Mouse (Mus musculus) thymus, postnatal 25 days (tissue): Measurements from ENCODE around the gene Serac1.
A peak's percentile ranks its signal among the peaks of the same experiment; 100 is the strongest.

ENCODE experiments used
- DNase-seq: peaks from one replicate; pipeline ENCODE4 v3.0.0; 2022

The Serac1 gene

DNA sequence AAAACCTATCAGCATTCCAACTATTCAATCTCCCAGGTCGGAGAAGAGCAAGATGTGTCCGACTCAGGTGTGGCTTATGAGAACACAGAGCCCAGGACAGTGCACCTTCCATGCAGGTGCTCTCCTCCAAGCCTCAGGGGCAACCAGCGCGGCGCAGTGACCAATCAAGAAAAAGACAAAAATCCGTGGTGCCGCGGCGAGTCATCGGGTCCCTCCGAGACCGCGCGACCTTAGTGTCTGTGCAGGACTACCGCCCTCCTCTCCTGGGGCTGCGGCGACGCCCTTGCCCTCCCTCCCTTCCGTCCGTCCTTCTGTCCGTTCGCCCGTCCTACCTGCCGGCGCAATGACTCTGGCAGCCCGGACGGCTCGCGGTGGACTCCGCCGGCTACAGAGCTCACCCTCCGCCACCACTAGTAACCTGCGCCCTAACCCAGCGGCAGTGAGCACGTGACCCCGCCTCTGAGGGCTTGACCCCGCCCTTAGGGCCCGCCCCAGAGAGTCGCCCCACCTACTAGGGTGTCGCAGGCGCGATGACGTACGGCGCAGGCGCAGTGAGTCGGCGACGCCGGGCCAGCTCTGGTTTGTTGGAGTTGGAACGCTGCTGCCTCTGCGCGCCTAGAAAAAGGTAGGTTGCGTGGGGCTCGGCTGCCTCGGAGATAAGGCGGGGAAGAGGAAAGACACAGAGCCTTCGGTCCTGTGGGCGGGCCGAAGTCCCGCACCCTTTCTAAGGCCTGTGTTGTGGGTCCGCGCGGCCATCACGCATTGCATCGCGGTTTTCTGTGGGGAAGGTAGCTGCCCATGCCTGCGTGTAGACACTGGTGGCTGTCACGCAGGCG lies at the start of gene Serac1, which contains the start of gene Gtf2h5:
Gene Serac1, minus strand, starts transcription at position 455 of the 836 bp plus-strand sequence.
Gene Gtf2h5, plus strand, starts transcription at position 500 of the 836 bp plus-strand sequence.
- peak; percentile 99 for DNase-seq

DNA sequence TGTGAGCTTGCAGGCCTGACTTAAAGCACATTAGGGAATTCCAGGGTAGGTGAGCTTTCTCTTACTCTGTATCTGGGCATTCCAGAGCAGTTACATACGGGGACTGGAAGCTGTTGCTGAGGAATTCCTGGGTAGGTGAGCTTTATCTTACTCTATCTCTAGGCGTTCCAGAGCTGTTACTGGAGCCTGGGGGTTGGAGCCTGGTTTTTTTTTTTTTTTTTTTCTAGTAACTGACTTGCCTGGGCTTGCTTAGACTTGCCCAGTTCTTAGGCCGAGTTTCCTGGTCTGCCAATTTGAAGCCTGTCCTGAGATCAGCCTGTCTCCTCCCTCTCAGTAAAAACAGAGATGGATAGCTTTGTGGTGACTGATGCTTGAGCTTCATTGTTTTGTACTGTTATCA lies 48.5 kb upstream of the Serac1 start:
- DNase-seq, result no peak

DNA sequence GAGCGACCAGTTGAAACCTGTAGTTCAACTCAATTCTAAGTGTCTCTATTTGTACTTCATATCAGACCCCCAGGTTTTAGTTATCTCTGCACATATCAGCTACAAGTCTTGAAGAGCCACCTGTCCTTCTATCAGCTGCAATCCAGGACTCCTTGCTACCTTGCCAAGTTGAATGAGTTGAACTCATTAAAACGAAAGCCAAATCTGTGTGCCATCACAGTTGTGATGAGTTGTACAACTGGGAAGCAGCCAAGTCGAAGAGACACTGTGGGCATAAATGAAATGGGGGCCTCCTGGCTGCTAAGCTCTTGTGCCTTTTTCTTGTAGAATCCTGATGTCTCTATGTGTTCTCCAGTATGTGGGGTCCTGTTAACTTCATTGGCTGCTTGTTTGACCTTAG lies 45.9 kb upstream of the Serac1 start:
- DNase-seq, result no peak

DNA sequence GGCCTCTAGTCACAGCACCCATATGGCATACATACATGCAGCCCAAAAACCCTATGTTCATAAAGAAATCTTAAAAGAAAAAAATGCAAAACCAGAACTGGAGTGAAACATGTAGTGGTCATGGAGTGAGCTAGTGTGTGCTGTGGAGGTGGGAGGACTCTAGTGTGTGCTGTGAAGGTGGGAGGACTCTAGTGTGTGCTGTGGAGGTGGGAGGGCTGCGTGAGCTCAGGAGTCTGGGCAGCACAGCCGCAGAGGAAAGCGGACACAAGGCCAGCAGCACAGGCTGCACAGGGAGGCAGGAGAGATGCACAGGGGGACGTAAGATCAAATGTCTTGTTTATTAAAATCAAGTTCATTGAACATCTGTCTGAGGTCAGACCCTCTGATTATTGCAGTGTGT lies 44.2 kb upstream of the Serac1 start:
- no peak for DNase-seq

DNA sequence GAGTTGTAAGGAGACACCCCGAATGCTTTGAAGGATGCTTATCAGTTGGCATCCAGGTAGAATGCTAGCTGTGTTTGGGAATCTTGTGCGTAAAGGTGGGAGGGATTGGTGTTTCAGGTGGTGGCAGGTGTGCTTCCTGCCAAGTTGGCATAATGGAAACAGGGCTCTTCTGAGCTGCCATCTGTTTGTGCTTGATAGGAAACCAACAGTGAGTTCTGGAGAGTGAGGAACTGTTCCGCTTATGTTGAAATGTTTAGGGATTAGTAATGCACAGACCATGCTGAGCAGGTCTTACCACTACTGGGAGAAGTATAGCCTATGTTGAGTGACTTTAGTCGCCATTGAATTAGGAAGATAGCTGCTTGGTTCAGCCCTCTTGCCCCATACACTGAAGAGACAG lies 39.3 kb upstream of the Serac1 start:
- no peak for DNase-seq

DNA sequence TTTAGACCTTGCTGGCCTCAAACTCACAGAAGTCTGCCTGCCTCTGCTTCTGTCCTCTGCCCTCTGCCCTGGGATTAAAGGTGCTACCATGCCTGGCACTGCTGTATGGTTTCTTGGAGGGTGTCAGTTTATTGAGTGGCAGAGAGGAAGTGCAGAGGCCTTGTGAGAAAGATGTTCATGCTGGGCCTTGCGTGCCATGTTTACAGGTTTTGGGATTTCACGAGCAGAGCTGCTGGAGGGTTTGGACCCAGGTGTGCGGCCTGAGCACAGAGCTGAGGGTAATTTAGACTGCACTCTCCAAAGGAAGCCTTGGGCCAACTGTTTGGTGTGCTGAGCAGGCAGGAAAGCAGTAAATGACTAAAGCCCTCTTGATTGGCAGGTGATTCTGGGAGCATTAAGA lies 38.4 kb upstream of the Serac1 start:
- no peak for DNase-seq

DNA sequence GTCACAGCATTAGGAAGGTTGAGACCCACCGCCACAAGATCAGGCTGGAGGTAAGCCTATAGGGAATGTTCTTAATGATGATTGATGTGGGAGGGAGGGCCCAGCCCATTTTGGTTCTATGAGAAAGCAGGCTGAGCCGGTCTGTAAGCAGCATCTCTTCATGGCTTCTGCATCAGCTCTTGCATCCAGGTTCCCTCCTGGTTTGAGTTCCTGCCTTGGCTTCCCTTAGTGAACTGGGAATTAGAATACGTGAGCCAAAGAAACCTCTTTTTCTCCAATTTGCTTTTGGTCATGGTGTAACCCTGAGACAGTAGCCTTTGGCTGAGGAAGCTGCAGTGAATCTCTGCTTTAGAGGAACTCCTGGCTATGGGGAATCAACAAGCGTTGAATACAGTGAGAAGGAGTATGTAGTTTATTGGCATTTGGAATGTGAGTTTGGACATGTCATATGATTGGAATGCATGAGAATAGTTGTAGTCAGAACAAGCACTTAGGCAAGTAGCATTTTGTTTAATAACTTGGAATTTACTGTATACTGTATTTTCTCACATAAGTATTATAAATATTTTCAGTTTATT lies 37.7 kb upstream of the Serac1 start:
- no peak for DNase-seq

DNA sequence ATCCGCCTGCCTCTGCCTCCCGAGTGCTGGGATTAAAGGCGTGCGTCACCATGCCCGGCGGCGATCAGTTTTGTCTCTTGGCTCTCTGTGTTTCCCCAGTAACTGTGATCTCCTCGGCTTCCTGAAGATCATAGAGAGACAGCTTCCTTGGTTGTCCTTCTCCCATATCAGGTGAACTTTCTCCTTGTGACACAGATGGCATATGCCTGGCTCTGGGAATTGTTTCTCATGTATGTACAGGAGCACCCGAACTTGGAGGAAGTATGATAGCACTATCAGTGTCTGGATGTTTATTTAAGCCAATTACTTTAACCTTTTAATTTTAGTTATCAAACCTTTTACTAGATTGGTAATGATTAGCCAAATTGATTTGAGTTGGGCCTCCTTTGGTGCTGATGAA lies 35.5 kb upstream of the Serac1 start:
- no peak for DNase-seq

DNA sequence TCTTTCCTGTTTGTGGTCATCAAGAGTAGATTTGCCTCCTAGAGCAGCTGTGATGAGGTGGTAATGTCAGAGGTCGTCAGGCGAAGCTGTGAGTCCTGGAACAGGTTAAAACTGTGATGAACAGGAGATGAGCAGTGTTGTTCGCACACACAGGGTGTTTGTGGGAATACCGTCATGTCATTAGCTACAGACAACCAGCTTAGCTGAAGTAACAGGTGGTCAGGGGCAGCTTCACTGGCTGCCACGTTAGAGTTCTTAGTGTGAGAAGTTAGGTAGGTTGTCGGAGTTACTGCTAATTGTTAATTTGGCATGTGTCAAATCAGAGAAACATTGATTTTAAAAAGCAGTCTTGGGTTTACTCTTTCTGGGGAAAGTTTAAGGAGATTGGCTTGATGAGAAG lies 34.1 kb upstream of the Serac1 start:
- no peak for DNase-seq

DNA sequence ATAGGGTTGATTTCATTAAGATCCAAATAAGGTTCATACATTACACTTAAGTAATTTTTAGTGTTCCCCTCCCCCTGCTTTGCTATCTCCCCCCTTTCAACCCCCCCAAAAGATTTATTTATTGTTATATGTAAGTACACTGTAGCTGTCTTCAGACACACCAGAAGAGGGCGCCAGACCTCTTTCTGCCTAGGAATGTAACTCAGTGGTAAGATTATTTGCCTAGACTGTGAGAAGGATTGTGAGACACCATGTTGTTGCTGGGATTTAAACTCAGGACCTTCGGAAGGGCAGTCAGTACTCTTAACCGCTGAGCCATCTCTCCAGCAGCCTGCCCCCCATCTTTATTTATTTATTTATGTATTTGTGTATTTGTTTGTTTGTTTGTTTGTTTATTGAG lies 31.4 kb upstream of the Serac1 start:
- DNase-seq, result no peak

DNA sequence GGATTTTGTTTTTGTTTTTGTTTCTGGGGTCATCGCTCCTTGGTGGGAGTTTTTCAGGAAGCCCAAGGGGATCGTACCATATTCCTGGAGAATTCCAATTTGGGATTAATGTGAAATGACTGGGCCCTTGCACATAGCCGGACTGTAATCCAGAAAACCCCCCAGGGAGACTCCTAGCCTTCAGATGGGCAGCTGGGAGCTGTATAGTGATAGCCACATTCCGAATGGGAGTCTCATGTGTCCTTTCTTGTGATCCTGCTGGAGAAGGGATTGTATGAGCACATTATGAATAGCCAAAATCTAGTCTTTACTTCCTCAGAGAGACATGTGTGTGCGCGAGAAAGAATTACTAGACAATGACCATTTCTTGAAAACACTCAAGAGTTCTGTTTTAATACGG lies 28.6 kb upstream of the Serac1 start:
- no peak for DNase-seq

DNA sequence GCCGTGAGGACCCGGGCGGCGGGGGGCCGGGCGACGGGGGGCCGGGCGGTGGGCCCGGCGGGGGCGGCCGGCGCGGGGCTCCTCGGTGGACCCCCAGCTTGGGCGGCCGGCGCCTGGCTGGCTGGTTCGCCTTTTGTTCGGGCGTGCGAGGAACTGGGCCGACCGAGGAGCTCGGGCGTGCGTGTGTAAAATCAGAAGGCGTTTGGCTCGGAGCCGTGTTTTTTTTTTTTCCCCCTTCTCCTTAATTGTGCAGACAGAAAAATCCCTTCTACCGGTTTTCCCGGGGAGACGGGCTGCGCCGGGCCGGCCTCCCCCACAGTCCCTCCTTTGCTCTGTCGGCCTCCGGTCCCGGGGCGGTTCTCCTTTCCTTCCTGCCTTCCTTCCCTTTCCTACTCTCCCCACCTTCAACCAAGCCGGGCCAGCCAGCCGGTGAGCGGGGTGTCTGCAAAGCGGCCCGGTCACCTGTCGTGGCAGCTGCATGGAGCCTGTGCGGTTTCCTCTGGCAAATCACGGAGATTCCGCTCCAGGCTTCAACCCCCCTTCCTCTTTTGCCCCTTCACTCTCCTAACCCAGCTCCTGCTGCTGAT lies 27.6 kb upstream of the Serac1 start:
- peak; percentile 38 for DNase-seq

DNA sequence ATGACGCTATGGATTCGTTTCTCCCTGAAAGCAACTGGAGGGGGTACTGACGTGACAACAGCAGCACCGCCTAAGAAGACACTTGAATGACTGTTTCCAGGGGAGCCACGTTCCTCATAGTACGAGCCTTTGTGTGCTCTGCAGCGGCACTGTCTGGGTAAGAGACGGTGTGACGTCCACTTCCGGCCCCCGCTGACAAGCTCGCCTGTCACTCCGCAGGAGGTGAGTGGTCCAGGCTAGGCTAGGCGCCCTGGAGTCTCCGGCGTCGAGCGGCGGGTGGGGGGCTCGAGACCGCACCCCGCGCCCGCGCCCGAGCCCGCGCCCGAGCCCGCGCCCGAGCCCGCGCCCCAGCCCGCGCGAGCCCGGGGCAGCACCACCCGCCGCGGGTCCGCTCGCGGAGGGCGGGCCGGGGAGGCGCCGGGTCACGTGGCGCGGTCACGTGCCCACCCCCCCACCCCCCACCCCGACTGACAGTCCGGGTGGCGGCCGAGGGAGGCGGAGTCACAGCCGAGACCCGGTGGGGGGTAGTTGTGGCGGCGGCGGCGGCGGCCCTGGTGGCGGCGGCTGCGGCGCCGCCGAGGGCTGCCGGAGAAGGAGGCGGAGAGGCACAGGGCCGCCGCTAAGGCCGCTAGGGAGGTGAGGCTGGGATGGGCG lies 26.9 kb upstream of the Serac1 start, which contains the start of gene Tulp4:
Gene Tulp4, plus strand, starts transcription at position 77 of the 654 bp plus-strand sequence.
- DNase-seq, result peak; percentile 87

DNA sequence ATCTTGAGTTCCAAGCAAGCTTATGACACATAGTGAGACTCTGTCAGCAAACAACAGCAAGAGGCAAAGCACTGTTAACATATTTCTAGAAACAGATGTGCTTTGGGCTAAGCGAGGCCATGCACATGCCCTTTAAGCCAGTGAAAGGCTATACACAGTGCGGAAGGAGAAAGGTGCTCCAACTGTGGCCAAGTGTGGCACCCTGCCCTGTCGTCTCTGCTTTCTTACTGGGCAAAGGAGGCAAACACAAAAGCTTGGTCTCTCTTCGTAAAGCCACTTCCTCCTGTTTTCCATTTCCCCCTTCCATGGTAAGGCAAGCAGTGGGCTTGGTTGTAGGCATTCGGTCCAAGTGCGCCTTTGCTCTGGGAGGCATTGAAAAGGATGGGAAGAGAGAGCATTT lies 24.0 kb upstream of the Serac1 start:
- no peak for DNase-seq

DNA sequence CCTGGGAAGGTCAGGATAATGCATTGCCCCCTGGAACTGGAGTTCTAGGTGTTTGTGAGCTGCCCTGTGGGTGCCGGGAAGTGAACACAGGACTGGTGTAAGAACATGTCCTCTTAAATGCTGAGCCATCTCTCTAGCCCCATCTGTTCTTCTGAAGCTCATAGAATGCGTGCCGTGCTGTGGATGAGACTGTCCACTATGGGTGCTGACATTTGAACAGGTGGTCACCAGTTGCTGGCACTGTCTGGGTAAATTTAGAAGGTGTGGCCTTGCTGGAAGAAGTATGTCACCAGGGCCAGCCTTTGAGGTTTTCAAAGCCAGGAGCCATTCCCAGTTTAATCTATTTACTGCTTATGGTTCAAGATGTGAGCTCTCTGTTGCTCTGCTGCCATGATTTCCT lies 22.7 kb upstream of the Serac1 start:
- no peak for DNase-seq

DNA sequence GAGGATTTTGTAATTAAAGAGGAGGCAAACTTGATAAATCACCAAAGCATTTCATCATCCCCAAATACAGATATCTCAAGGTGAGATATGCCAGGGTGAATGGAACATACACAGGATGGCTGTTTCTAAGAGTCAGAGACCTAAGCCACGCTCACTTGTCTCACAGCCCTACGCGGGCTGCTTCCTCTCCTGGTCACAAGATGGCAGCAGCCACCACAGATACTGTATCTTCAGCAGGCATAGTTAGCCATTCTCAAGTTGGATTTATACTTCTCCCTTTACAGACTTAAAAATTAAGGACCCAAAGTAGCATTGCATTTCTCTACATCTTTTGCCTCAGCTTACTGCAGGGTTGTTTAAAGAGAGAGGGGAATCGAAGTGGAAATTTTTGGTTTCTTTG lies 18.3 kb upstream of the Serac1 start:
- DNase-seq, result peak; percentile 63

DNA sequence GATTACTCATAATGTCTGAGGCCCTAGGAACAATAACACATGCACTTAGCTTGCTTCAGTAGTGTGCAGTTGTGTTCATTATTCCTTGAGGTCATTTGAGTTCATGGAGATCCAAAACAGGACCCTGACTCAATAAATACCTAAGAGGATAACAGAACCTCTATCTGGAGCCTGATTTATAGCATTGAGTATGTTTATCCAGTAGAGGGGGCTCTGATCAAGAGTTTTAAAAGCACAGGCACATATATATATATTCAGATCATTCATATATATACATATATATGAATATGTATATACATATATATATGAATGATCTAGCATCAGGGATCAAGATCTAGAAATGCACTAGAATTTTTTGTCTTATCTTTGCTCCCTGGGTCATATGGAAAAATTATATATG lies 16.0 kb upstream of the Serac1 start:
- no peak for DNase-seq

DNA sequence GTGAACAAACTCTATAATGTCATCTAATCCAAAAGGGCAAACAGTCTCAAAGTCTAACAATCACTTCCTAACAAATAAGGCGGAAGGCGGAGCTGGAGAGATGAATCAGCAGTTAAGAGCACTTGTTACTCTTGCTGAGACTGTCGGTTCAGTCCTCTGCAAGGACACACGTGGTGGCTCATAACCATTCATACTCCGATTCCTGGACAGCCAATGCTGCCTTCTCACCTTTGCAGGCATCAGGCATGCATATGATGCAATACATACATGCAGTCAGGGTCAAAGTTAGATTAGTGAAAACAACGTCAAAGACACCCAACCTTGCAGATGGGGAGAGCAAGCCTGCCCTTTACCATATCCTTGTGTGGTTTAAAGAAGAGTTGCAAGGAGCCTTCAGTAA lies 12.1 kb upstream of the Serac1 start:
- no peak for DNase-seq

DNA sequence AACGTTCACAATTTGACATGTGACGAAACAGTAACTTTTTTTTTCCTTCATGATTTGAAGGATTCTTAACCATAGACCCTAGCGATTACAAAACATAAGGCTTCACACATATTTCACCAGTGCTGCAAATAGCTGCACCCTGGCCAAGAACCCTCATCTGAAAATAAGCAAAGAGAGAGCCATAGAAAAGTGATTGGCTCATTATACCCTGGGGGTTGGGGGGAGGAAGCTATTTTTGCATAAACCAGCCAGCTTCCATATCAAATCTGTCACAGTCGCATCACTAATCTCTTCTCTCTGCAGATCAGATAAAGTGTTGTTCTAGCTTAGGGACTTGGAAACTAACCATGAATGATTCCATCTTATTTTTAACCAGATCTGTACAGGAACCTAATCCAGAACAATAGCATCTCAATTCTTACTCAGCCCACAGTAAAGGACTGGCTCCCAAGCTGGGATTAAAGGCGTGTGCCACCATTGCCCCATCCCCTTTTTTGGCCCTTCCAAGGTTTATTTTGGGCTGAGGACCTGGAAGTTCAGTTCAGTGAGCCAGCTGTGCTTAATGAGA lies 3.9 kb upstream of the Serac1 start:
- no peak for DNase-seq

DNA sequence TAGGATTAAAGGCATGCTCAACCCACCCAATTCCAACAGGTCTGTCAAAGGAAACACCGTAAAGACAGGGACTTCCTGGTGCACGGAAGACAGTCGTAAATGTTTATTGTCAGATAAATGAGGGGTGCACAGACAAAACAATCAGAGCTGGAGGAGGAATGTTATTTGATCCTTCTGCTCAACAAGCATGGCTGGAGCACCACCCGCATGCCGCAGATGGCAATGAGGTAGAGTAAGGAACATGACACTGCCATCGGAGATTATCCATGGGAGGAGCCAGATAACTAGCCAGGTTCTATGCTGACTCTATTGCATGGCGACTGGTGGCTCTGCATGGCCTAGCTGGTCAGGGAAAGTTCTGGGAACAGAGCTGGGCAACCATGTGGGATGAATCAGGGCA lies 6.1 kb downstream of the Serac1 start:
- DNase-seq, result no peak

DNA sequence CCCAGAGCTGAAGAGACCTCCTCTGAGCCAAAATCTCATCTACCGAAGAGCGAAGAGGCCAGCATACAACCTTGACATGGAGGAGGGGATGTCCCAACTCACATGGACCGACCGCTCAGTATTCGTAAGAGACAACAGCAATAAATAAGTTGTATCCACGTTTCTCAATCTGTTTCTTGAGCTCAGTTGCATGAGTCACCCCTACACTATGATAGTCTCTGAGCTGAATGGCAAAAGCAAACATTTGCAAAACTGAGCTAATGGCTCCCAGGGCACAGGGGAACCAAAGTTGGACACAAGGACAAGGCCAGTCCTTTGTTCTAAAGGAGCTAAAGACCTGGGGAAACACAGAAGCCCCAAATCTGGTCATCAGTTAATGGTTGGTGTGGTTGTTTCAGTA lies 9.7 kb downstream of the Serac1 start:
- no peak for DNase-seq

DNA sequence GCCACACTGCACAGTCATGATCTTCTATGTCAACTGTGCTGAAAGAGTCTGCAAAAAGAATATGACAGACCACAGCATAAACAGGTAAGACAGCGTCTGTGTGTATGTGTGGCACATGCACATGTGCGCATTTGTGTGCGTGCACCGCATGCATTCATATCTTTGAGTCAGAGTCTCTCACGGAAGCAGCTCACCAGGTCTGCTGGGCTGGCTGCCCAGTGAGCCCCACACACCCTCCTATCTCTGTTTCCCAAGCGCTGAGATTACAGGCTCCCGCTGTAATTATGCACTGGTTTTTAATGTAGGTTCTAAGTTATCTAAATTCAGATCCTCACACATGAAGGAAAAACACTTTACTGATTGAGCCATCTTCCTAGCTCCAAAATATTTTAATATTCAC lies 11.9 kb downstream of the Serac1 start:
- DNase-seq, result no peak

DNA sequence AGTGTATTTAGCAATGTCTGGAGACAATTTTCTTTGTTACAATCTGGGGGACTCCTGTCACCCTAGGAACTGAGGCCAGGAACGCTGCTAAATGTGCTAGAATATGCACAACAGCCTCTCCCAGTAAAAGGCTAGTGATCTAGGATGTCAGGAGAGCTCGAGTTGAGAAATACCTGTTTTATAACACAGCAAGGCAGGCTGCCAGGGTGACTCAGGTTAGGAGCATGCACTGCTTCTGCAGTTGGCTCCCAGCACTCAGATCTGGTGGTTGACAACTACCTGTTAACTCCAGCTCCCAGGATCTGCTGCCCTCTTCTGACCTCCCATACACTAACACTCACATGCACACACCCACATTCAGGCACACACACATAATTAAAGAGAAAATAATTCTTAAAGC lies 13.5 kb downstream of the Serac1 start:
- no peak for DNase-seq
